Mouse (Mus musculus) liver, adult 2 months (tissue): ENCODE measurements around the gene Rgcc. TPM values are rescaled to one million over a fixed set of nuclear protein-coding genes. Genes with fewer than 3 reads are reported as not detected.

Experiments
- DNase-seq: peaks from one replicate; pipeline ENCODE4 v3.0.0-alpha.2; 2011; ENCODE audit warnings: low read depth, low spot score; ENCODE audit errors: extremely low read depth
- H3K27ac ChIP-seq: fragments of 200-500 bp; replicated peaks from 2 replicates; pipeline ENCODE4 v1.5.1; 2012; ENCODE audit warnings: low read depth, mild to moderate bottlenecking, control low read depth, inconsistent platforms, low read length; ENCODE audit not compliant: insufficient read depth
- H3K27me3 ChIP-seq: fragments of 200-500 bp; 2 replicates; pipeline ENCODE4 v1.6.1; 2012; ENCODE audit warnings: mild to moderate bottlenecking, moderate library complexity, low read length, inconsistent platforms; ENCODE audit not compliant: control insufficient read depth, insufficient read depth
- H3K36me3 ChIP-seq: fragments of 200-500 bp; 2 replicates; pipeline ENCODE4 v1.6.1; 2012; ENCODE audit warnings: low read length, inconsistent platforms; ENCODE audit not compliant: control insufficient read depth, insufficient read depth
- H3K4me1 ChIP-seq: fragments of 200-500 bp; 2 replicates; pipeline ENCODE4 v1.6.1; 2011; ENCODE audit warnings: low read length; ENCODE audit not compliant: control insufficient read depth, insufficient read depth
- H3K4me3 ChIP-seq: fragments of 200-500 bp; 2 replicates; pipeline ENCODE4 v1.5.1; 2011; ENCODE audit warnings: low read depth, mild to moderate bottlenecking, control low read depth, low read length, moderate library complexity; ENCODE audit not compliant: insufficient read depth
- H3K79me2 ChIP-seq: fragments of 200-500 bp; 2 replicates; pipeline ENCODE4 v1.6.1; 2012; ENCODE audit warnings: inconsistent platforms, mild to moderate bottlenecking, low read length, moderate library complexity; ENCODE audit not compliant: control insufficient read depth, insufficient read depth
- H3K9ac ChIP-seq: fragments of 200-500 bp; 2 replicates; pipeline ENCODE4 v1.6.1; 2012; ENCODE audit warnings: low read depth, mild to moderate bottlenecking, control low read depth, inconsistent platforms, low read length
- CTCF ChIP-seq: fragments of 200-500 bp; IDR thresholded peaks from 2 replicates; pipeline ENCODE4 v1.5.1; 2011; ENCODE audit warnings: low read depth, low read length, control low read depth
- POLR2A ChIP-seq: fragments of 200-500 bp; IDR thresholded peaks from 2 replicates; pipeline ENCODE4 v1.6.1; 2011; ENCODE audit warnings: low read length, control low read depth; ENCODE audit not compliant: insufficient read depth; ENCODE audit errors: extremely low read depth
- WGBS: fragments of 180-500 bp; shearing (Covaris S2); methylation state at CpG from one replicate; pipeline ENCODE4 v1.1.7; 2018; 5-methylcytosine and 5-hydroxymethylcytosine counted together
- polyA plus RNA-seq: library from polyadenylated mRNA; depleted of rRNA; stranded (reverse); fragments of >200 nt; gene quantifications from 2 replicates; pipeline ENCODE4 v1.2.3, GENCODE M21; 2012
- total RNA-seq: library from RNA; depleted of rRNA; stranded (reverse); fragments of >200 nt; gene quantifications from 2 replicates; pipeline ENCODE4 v1.2.3, GENCODE M21; 2014

Rgcc gene
- total and polyA plus RNA-seq, 2 experiments, result 0.18 to 0.61 TPM

GRCm38 (mm10) chr14:79307138-79307537 lies 5.7 kb upstream of the Rgcc start:
- no peak for DNase-seq
- Histone ChIP-seq H3K9ac (no peak overlapping the region), H3K27me3 (no peaks in the 10 kb centered on the region), H3K4me3 (no peak overlapping the region), H3K79me2 (no peaks in the 10 kb centered on the region), H3K4me1 (no peaks in the 10 kb centered on the region), H3K27ac (no peak overlapping the region), H3K36me3 (no peaks in the 10 kb centered on the region)
- 83% methylated on average over 7 of the region's 7 CpGs for WGBS
- no peak for TF ChIP-seq CTCF
- TF ChIP-seq POLR2A, result no peak

GRCm38 (mm10) chr14:79304873-79305464 lies 3.5 kb upstream of the Rgcc start:
- H3K4me1 ChIP-seq, result no peaks in the 10 kb centered on the region
- DNase-seq, result no peak

GRCm38 (mm10) chr14:79303150-79303549 lies 1.7 kb upstream of the Rgcc start:
- no peak overlapping the region for H3K9ac ChIP-seq
- H3K4me3 ChIP-seq, result no peak overlapping the region
- H3K27ac ChIP-seq, result no peak overlapping the region
- no peaks in the 10 kb centered on the region for H3K36me3 ChIP-seq
- DNase-seq, result no peak
- no peak for TF ChIP-seq POLR2A
- TF ChIP-seq CTCF, result no peak
- no peaks in the 10 kb centered on the region for H3K4me1 ChIP-seq
- no peaks in the 10 kb centered on the region for H3K79me2 ChIP-seq
- H3K27me3 ChIP-seq, result peaks cover 4% of the 10 kb centered on the region; the same call in 1 of the 2 replicates
- 94% methylated on average over 2 of the region's 2 CpGs for WGBS

More at GRCm38 (mm10) chr14:79304873-79305464, 3.5 kb upstream of the Rgcc start:
- H3K36me3 ChIP-seq, result no peaks in the 10 kb centered on the region
- TF ChIP-seq POLR2A, result no peak
- no peak for TF ChIP-seq CTCF
- no peak overlapping the region for H3K4me3 ChIP-seq
- peaks cover 4% of the 10 kb centered on the region; the same call in 1 of the 2 replicates for H3K27me3 ChIP-seq
- H3K79me2 ChIP-seq, result no peaks in the 10 kb centered on the region
- H3K27ac ChIP-seq, result no peak overlapping the region
- no peak overlapping the region for H3K9ac ChIP-seq
- WGBS, result 92% methylated on average over 6 of the region's 6 CpGs

- H3K4me1 ChIP-seq, result no peaks in the 10 kb centered on the region
- no peak overlapping the region for H3K27ac ChIP-seq
- no peak for DNase-seq
- H3K79me2 ChIP-seq, result no peaks in the 10 kb centered on the region
- no peak overlapping the region for H3K9ac ChIP-seq
- no peaks in the 10 kb centered on the region for H3K36me3 ChIP-seq
- 1% methylated on average over 52 of the region's 52 CpGs for WGBS
- peak overlapping the region; percentile 40 for H3K4me3 ChIP-seq
- TF ChIP-seq POLR2A (no peak), CTCF (no peak; the same call in 1 of the 2 replicates)
- peaks cover 6% of the 10 kb centered on the region; the same call in 1 of the 2 replicates for H3K27me3 ChIP-seq
These were observed 649 bp downstream of the Rgcc start for GRCm38 (mm10) chr14:79300641-79301350.

GRCm38 (mm10) chr14:79299796-79300195 lies 1.6 kb downstream of the Rgcc start:
- Histone ChIP-seq H3K27ac (no peak overlapping the region), H3K79me2 (no peaks in the 10 kb centered on the region), H3K27me3 (peaks cover 6% of the 10 kb centered on the region; the same call in 1 of the 2 replicates), H3K36me3 (no peaks in the 10 kb centered on the region), H3K4me3 (no peak overlapping the region), H3K9ac (no peak overlapping the region), H3K4me1 (no peaks in the 10 kb centered on the region)
- TF ChIP-seq CTCF, result no peak
- TF ChIP-seq POLR2A, result no peak
- WGBS, result 42% methylated on average over 6 of the region's 6 CpGs
- no peak for DNase-seq

GRCm38 (mm10) chr14:79299230-79299629 lies 2.2 kb downstream of the Rgcc start:
- no peak overlapping the region for H3K9ac ChIP-seq
- TF ChIP-seq POLR2A, result no peak
- no peak for TF ChIP-seq CTCF
- H3K4me1 ChIP-seq, result no peaks in the 10 kb centered on the region
- no peaks in the 10 kb centered on the region for H3K36me3 ChIP-seq
- H3K27me3 ChIP-seq, result peaks cover 6% of the 10 kb centered on the region; the same call in 1 of the 2 replicates
- no peaks in the 10 kb centered on the region for H3K79me2 ChIP-seq
- no peak for DNase-seq
- no peak overlapping the region for H3K4me3 ChIP-seq
- no peak overlapping the region for H3K27ac ChIP-seq
- 75% methylated on average over 4 of the region's 4 CpGs for WGBS
